Mouse (Mus musculus) frontal cortex, postnatal 10 days (tissue): ENCODE results near the gene Irf3.

ENCODE experiments used
- DNase-seq, 2 experiments: peaks; one replicate each; pipeline ENCODE4 v3.0.0; 2022; ENCODE audit warnings: low spot score in 2 of 2, mixed read lengths in 1 of 2

Irf3 gene

DNA sequence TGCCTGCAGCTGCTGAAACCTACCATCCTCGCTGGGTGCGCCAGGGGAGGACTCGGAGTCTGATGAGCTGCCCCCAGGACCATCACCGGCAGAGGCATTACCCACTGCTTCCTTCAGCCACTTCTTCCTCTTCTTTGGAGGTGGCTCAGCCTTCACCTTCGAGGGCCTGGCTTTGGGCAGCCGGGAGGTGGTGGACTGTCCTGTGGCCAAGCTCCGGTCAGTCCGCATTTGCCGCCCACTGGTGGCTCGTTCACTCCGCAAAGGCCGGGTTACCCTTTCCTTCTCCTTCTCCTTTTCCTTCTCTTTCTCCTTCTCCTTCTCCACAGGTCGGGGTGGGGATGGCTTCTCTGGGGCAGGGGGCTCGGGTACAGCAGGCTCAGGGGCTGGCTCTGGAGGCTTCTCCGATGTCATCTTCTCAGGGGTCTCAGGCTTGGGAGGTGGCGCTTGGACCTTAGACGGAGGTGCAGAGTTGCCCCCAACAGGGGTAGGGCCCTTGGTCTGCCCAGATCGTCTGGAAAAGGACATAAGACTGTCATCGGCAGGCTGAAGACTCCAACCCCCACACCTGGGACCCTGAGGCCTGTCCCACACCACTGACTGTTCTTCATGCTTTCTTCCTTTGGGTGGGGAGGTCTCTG, 36.4 kb downstream of the Irf3 start:
- DNase-seq = no peak

DNA sequence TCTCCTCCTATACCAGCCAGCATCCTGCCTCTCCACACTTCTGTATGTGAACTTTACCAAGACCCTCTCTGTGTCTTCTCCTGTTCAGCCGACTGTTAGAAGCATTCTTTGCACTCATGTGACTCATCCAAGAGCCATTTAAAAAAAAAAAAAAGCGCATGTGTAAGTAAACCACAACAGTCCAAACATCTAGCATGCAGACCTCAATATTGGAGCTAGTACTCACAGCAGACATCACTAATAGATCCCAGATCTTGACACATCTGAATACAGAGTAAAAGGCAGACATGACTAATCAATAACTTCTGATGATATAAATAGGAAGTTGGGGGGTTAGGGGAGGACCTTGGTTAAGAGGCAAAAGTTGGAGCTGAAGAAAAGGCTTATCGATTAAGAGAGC, 38.2 kb downstream of the Irf3 start:
- DNase-seq = no peak

DNA sequence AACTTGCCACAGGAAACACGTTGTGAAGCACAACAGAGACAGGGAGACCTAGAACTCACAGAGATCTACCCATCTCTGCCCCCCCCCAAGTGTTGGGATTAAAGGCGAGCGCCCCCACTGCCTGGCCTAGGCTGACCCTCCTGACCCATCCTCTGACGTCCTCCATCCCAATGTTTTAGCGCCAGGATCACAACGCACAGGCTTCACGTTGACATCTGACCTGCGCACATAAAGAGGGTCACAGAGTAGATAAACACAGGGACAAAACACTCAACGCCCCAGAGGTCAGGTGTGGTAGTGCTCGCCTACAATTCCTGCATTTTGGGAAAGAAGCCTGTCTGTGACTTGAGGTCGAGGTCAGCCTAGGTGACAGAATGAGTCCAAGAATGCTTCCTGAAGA, 39.3 kb downstream of the Irf3 start:
- DNase-seq = no peak

DNA sequence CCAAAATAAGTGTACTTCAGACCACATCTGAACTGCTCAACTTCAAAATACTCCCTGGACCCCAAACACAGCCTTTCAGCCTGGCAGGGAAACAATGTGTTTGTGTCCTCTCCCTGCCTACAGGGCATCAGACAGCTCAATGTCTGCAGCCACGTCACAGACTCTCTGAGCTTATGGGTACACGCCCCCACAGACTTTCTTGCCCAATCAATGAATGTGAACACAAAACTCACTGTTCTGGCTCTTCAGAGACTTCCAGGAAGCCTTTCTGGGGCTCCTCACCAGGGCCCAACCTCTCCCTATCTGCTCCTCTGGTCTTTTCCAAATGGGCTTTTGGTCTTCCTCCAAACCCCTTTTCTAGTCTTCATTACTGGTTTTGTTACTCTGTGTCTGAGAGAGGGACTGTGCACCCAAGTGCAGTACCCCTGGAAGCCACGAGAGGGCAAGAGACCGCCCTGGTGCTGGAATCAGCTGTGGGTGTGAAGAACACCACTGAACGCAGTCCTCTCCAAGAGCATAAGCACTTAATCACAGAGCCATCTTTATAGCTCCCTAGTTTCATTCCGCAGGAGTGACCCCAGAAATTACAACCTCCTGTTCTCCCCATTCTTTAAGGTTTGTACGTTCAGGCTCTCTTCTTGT, 40.4 kb downstream of the Irf3 start:
- DNase-seq = no peak

DNA sequence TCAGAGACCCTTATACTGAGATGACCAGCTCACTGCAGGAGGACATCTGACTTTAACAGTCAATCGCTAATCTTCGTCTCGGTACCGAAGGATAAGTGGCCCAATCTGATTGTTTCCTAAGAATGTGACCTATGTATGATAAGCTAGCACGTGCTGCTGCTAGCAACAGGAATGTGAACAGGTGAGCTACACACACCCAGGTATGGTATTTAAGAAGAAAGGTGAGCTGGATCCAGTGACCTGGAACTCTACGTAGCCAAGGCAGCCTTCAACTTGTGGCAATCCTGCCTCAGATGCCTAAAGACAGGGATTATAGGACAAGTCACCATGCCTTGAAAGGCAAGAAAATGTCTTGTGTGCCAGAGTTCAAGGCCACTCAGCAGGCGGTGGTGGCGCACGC, 41.0 kb downstream of the Irf3 start:
- DNase-seq = no peak

DNA sequence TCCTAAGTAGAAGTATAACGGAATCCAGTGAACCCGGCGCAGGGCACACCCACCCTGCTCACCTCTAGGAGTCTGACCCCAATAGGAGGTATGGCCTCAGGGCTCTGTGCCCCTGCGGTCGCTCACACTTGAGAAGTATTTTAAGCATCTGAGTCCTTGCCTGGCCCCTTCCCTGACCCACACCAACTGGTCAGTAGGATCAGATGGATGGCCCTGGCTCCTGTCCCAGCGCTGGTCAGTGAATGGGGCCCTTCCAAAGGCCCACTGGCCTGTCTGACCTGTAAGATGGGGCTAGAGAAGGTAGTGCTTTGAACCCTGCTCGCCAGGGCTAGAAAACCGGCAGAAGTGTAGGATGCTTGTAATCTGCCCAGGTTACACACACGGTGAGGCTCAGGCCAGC, 43.4 kb downstream of the Irf3 start:
- no peak for DNase-seq

DNA sequence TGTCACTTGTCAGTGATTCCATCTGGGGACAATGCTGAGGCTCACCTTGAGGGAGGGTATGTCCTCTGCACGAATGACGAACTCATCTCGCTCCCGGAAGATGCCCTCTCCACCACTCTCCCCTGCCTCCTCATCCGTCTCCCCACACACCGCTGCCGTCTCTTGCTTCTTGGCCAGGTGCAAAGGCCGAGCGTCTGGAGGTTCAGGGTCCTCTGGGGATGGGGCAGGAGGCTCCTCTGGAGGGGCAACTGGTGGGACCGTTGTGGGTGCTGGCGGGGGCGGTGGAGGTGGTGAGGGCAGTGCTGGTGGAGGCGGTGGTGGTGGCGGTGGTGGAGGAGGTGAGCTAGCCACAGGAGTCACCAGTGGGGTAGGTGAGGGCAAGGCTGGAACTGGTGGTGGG, 45.9 kb downstream of the Irf3 start:
- no peak for DNase-seq

DNA sequence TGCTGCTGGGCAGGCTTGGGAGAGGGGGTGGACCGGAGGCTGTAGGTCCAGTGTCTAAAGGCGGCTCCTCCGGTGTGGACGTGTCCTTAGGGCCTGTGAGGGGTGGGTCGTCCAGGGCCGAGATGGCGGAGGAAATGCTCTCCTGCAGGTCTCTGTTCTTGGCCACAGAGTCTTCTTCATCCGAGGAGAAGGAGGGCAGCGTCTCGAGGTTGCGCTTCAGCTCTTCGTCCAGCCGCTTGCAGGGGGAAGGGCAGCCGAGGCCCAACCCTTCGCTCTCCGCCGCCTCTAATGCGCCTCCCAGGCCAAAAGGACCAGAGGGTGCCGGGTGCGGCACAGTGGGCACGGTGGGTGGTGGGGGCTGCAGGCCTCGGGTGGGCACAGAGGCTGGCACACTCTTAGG, 48.3 kb downstream of the Irf3 start:
- no peak for DNase-seq

DNA sequence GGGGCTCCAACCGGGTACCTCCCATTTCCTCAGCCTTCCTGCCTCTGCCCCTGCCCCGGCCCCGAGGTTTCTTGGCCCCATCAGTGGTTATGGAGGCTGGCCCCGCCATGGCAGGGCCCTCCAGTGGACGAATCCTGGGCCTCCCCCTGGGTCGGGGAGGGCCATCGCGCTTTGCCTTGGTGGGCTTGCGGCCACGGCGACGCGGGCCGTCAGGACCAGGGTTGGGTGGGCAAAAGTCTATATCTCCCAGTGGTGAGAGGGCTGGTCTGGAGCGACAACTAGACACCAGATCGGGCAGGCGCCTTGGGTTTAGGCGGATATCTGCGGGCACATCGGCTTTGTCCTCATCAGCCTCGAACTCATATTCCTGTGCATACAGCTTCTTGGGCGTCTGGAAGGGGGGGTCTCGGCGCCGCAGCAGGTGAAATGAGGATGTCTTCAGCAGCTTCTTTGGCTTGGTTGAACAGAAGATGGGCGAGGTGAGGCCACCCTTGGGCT, 49.5 kb downstream of the Irf3 start:
- no peak for DNase-seq

DNA sequence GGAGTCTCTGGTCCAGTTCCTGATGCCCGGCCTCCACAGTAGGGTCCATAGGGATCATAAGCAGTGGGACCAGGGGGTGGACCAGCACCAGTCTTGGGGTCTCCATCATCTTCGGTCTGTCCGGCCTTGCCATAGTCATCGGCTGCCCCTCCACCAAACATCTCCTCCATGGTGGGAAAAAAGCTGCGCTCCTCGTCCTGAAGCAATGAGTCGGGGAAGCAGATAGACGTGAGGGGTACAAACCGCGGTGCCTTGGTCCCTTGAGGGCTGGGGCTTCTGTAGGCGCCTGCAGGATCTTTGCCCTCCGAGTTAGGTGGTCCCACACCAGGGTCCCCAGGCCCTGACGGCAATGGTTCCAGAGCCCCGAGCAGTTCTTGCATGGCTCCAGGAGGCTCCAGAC, 50.0 kb downstream of the Irf3 start:
- DNase-seq = no peak

DNA sequence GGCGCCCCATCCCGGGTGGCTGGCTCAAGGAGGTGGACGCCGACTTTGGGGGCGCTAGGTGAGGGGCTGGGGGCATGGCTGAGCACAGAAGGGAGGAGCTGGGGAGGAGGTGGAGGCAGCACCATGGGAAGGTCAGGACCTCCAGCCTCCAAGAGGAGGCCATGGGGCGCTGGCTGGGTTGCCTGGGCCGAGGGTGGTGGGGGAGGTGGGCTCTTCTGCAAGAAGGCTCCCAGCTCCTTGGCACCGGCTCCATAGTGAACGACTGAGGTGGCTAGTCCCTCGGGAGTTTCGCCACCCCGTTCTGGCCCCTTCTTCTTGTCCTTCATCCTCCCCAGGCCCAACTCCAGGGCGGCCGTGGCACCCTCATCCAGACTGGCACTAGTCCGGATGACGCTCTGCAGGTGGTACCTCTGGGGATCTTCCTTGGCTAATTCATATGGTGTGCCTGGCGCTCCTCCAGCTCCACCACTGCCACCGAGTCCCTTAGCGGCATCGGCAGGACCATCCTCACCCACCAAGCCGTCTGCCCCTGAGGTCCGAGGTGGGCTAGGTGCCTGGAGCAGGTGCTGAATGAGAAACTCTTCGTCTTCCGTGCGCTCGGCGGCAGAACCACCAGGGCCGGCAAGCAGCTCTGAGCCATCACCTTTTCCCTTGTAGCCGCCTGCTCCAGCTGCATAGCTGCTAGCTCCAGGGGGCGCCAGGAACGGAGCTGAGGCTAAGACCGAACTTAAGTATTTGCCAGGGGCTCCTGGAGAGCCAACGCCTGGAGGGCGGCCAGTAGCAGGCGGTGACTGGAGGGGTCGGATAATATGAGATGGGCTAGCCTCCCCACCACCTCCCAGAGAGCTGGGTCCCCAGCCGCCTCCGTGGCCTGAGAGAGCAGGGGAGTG, 50.8 kb downstream of the Irf3 start:
- no peak for DNase-seq

DNA sequence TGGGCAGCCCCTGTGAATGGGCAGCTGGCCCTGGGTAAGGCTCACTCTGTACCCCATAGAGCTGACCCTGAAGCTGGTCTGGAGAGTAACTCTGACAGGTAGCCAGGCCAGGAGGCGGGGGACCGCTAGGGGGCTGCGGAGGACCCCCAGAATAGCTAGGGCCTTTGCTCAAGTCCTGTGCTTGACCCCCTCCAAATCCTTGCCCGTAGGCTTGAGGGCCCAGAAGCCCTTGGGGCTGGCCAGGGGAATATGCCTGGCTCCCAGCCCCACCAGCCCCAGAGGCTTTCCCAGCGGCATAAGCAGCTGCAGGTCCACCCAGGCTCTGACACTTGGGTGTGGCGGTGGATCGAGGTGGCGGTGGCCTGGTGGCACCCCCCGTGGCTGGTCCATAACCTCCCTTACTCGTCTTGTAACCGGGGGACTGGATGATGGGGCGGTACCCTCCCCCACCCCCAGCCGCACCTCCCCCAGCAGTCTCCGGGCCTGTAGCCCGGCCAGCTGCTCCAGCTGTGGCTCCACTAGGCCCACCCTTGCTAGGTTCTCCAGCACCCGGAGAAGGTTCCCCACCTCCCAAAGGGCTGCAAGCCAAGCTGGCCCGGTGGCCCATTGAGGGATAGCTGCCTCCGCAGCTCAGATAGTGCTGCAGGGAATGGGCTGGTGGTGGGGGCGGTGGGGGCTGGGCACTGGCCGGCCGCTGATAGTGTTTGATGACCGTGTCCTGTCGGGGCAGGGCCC, 51.6 kb downstream of the Irf3 start:
- no peak for DNase-seq

DNA sequence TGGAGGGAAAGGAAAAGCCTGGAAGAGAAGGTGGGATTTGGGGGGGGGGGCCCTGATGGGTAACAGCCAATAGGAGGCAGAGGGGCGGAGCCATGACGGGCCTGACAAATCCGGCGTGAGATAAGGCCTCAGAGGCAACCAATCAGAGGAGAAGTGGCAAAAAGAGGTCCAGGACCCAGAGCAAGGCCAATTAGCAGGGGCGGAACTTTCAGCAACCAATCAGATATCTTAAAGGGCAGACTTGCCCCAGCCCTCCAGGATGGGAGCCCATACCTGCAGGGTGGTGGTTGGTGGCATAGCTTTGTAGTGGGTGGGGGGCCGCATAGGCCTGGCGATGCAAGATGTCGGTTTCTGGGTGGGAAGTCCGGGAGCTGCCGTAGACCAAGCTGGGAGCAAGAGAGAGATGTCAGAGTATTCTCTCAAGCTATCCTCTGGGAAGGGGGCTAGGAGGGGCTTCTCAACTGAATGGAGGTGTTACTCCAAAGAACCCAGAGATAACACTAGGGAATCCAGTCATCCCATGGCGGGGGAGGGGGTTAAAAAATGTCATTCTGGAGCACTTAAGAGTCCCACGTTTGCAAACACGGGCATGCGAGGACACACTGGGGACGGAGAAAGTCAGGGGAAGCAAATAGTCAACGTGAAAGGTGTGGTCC, 53.6 kb downstream of the Irf3 start:
- DNase-seq = peak; percentile 72 to 75

DNA sequence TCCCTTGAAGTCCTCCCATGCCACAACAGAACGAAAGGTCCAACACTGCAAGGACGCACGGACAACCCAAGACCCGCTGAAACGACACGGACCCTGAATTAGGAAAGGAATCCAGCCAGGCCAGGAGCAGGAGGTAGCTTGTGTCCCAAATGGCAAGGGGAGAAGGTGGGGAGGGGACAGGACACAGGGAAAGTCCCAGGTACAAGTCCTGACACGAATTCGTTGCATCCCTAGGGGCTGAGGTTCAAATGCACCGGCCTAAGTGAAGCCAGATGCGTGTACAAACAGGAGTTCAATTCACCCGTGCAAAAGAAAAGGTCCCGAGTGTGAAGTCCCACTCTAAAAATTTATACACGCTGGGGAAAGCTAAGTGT, 54.1 kb downstream of the Irf3 start:
- DNase-seq = no peak
